Mouse (Mus musculus) urinary bladder, adult 2 months (tissue): ENCODE results near the gene Ldb2. TPM values are rescaled to one million over a fixed set of nuclear protein-coding genes. Genes with fewer than 3 reads are reported as not detected.

Source experiments
- DNase-seq: peaks from one replicate; pipeline ENCODE4 v3.0.0; 2022; ENCODE audit warnings: low spot score
- polyA plus RNA-seq: library from polyadenylated mRNA; depleted of rRNA; stranded (reverse); fragments of >200 nt; gene quantifications from 2 replicates; pipeline ENCODE4 v1.2.3, GENCODE M21; 2012

The Ldb2 gene
- polyA plus RNA-seq, 1 experiment = 8.6 TPM

DNA sequence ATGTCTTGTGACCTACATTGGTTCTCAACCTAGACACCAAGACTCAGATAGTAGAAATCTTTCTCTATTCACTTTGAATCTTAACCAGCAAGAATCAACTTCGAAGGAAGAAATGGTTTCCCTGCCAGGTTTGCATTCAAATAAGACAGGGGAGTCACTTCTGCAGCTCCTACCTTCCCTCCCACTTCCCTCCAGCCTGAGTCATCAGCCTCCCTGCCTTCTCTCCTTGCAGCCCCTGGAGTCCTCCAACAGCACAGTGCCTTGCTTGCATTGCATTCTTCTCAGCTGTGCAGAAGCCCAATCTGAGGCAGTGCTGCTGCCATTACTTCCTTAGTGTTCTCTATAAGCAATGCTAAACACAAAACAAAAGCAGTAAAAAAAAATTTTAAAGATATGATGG lies 79.6 kb downstream of the Ldb2 start:
- no peak for DNase-seq

DNA sequence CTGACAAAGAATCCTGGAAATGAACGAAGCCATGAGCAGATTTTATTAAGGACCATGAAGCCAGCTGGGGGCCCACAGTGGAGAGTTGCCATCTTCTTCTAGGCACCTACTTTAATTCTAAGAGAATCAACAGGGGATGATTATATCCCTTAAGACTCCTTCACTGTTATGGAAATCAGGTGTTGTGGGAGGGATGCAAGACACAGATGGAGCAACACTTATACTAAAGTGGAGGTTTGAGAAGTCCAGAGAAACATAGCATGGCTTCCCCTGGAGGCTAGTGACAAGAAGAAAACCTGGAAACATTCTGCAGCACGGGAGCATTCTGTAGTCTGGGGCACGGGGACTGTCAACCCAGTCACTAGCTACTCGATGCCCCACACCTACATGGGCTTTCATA lies 85.0 kb downstream of the Ldb2 start:
- no peak for DNase-seq

DNA sequence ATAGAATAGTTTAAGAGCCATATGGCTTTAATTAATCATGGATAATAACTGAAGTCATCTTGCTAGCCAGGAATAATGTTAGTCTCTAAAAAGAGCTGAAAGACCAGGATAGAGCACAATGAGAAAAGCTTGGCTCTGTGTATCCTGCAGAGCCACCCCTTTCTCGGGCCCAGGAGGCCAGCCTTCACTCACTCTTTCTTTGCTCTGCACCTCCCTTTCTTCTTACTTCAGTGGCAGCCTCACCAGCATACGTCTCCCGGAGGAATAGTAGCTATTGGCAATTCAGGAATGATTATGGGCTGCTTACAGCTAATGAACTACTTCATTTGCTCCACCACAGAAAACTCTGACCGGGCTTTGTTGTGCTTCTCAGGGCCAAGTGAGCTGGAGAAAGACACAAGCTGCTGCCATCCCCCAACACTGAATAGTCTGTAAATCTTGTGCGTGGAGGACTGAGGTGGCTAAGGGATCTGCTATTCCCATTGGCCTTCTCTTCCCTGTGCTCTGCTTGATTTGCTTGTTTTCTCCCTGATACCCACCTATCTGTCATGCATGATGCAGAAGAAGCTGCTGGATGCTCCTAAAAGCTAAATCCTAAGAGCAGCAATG lies 86.2 kb downstream of the Ldb2 start:
- no peak for DNase-seq

DNA sequence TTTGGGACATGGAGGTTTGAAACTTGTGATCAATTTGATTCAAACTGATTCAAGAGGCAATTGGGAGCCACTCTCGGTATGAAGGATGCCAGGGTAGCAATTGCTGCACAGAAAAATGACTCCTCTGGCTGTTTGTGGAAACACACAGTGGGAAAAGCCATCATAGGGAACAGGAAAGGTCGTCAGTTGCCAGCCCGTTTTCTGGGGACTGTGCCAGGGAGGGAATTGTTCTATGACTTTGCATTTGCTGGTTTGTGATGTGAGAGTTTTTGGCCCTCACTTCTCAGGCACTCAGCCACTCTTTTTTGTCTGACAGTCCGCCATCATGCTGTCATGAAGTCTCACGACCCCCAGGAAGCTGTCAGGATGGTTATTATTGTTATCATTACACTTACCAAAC lies 88.3 kb downstream of the Ldb2 start:
- no peak for DNase-seq

DNA sequence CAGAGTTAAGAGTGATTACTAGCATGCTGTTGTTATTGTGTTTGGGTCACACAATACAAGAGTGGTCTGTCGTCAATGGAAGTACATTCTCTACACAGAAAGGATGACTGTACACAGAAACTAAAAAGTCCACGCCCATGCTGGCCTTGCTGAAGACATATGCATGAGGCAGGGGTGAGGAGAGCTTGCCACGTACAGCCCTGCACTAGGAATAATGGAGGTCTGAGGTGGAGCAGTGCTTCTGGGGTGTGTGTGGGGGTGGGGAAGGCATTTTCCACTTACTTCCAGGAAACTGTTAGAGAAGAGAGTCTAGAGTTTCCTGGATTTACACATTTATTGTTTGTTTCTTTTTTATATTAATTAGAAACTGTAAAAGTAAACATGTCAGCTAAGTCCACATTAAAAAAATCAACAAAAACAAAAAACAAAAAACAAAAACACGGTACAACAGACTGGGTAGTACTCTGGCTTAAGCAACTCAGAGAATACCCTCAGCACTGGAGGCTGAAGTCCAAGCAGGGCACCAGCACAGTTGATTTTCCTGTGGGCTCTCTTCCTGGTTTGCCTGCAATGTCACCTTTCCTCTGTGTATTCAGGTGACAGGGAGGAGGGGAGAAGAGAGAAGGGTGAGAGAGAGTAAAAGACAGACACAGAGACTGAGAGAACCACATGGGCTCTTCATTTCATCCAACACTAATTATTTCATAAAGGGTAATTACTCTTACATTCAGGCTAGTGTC lies 89.2 kb downstream of the Ldb2 start:
- DNase-seq = no peak

DNA sequence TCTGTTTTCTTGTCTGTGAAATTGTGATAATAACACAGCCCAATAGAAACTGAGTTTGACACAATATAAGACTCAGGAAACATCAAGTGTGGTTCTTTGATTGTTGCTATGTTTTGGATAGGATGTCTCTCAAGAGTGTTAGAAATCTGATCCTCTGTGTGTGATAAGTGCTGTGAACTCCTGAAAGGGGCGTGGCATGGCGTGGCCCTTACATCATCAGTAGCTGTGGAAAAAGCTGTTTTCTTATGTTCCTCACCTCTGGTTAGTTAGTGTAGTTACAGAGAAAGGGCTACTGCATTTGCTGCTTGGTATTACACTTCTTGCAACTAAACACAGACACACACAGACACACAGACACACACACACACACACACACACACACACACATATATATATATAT lies 90.2 kb downstream of the Ldb2 start:
- DNase-seq = no peak

DNA sequence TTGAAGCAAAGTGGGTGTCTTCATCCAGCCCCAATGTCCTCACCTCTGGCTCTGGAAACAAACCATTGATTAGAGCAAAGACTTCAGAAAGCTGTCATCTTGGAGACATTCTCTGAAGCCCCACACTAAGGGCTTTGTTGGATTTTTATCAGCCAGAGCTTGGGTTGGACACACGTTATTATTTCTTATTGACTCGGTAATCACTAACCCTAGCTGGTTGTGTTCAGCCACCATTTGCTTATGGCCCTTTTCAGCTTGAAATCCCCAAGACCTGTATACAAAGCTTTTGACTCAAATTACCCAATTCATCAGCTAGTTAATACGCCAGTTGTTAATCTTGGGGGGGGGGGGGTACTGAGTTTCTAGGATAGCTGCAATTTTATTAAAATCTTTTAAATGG lies 91.5 kb downstream of the Ldb2 start:
- no peak for DNase-seq

DNA sequence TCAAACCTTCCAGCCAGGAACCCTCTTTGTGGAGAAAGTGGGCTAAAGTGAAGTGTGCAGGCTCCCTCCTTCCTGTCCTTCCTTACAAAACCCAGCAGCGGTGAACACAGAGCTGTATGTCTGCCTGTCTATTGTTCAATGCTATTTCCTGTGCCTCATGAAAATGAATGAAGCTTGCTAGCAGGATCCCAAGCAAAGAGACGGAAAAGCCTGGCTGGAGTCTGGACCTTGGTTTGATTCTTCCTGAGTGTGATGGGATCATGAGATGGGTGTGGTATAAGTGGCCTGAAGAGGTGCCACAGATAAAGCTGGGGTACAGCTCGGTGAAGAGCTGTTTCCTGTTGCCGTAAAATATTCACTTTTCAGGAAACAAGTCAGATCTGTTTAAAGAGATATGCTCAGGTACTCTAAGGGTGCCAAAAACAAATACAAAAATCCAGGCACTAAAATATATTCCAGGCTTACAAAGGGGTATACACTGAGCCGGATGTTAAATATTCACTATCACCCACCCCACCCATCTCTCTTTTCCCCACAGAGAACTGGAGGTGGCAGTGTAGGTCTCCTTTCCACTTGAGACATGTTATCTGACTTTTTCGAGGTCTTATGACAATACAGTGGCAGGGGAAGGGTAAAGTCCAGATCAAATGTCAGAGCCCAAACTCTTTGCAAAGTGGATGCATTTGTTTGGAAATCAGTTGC lies 92.3 kb downstream of the Ldb2 start:
- DNase-seq = no peak

DNA sequence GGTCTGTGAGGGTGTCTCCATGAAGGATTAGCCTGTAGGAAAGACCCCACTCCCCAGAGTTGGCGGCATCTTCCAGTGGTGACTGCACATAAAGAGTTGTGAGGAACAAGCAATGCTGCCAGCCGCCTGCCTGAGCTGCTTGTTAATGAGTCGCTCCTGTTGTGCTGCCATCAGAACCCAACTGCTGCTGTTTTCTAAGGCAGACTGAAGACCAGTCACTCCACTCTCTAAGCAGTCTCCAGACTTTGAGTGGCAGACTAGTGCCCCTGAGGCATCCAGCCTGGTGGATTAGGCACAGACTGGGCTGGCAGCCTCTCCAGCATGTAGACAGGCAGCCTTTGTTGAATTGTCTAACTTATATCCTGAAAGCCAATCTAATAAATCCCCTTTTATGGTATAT lies 101.5 kb downstream of the Ldb2 start:
- DNase-seq = no peak

DNA sequence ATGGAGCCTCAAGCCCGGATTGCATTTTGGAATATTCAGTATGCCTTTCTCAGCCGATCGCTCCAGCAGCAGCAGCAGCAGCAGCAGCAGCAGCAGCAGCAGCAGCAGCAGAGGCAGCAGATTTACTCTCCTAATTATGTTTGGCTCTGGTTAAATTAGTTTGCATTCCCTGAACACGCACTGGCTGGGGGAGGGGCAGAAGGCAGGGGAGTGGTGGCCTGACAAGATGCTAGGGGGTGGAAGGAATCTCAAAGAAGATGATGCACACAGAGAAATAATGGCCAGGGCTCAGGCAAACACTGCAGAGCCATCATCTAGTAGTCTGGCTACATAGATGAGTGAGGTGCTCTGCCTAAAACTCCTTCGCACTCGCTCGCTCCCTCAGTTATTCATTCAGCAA lies 102.9 kb downstream of the Ldb2 start:
- DNase-seq = no peak

DNA sequence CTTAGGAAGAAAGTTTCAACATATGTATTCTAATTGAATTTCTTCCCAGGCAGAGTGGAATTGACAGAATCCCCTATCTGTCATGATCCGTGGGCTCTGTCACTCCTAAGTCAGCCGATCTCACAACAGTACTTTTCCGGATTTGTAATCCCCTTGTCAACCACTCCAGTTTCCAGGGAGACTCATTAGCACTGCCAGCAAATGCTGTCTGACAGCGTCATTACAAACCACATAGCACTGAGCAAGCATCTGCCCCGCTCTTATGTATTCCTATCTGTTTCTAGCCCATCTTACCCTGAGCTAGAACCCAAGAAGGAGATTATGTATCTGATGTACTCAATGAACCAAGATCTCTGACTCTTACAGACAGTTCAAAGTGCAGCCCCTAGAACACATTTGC lies 105.8 kb downstream of the Ldb2 start:
- no peak for DNase-seq

DNA sequence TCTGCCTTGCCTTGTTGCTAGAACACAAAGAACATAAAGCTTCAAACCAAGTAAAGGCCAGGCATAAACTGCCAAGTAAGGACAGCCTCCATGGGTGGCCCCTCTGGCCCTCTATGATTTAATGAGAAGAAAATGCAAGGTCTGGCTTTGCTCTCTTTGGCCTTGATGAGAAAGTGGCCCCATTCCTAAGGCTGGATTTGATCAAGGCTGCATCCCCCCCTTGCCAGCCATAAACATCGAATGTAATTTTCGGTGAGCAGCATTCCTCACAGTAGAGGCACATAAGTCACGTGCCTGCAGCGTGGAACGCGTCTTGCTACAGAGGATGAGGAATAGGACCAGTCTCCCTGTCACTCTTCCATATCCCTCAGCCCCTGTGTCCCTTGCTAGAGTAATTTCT lies 113.1 kb downstream of the Ldb2 start:
- DNase-seq = no peak

DNA sequence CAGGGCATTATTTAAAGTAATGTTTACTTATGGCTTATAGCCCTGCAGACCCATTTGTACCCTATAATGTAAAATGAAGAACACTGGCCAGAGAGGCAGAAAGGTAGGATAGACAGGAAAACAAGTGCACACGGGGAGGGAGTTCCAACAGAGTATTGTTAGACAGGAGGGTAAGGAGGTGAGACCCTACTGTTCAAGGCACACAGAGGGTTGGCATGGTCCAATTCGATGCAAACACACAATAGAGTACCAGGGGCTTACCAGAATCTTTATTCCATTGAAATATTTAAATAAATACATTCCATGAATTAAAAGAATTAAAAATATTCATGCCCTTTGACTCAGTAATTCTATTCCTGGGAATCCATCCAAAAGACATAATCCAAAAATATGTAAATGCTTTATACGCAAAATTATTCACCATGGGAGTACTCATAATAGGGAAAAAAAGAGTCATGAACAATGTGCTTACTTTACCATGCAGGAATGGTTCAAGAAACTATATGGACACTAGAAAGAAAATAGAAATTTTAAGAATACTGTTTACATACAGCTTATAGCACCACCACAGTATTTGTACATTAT lies 118.3 kb downstream of the Ldb2 start:
- DNase-seq = no peak

DNA sequence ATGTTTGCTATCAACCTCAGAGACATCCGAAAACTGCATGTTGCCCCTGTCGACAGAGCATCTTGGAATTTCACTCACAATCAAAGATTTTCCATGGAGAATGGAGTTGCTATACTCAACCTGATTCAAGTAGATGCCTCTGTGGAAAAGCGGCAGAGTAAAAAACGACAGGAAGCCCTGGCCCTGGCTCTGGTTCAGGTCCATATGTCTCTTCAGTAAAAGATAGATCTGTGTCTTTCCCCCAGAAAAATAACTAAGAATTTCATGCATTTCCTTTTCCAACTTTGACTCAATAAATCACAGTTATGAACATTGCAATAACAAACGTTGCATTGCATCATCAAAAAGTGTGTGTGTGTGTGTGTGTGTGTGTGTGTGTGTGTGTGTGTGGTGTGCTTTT lies 121.7 kb downstream of the Ldb2 start:
- no peak for DNase-seq

DNA sequence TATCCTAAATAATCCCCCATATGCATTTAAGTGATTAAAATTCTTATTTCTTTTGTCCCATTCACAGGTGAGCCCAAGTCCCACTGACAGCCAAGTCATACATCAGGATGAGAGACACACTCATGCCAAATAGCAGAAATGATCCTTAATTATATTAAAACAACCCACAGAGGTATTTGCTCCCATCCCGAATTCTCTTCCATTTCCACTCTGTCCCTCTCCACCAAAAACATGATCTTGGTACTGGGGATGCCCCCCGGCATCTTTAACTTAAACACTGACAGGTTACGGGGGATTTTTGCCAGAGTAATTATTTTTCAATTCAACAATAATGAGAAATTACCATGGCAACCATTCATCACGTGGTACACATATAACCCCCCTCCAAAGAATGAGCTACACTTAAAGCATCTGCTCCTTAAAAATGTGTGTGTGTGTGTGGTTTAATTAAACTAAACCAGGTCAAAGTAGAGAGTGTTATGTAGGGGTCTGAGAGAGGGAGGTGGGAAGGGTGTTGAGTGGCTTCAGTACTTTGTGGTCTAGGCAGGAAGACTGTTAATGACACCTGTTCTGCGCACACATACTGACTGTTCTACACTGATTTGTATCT lies 123.2 kb downstream of the Ldb2 start:
- DNase-seq = no peak

DNA sequence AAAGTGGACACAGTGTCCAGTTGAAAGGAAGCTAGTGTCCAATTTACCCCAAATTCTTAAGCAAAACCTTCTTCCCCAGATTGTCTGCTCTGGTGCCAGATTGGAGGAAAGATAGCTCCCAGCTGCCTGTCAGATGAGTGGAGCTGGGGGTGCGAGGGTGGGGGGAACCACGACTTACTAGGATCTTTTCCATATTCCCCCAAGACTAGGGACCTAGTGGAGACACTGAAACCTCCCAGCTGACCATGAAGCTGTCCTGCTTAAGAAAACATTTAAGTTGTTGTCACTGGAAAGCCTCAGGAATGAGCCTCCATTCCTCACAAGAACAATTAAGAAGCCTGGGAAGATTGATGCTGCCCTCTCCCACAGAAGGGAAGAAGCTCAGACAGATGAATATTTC lies 129.1 kb downstream of the Ldb2 start:
- no peak for DNase-seq

DNA sequence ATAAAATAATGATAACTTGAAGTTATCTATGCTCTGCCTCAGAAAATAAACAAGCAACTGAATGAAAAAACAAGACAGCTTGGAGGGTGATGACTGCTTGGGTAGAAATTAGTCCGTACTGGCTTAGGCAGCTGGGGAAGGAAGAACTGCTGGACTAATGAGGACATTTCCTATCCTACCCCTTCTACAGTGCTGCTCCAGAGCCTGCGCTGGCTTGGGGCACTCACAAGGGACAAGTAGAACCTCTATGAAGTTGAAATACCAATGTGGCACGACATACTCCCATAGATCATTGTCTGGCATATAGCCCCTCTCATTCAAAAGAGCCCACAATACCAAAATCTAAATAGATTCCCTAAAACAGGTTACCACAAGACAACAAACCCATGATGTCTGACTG lies 131.6 kb downstream of the Ldb2 start:
- no peak for DNase-seq

DNA sequence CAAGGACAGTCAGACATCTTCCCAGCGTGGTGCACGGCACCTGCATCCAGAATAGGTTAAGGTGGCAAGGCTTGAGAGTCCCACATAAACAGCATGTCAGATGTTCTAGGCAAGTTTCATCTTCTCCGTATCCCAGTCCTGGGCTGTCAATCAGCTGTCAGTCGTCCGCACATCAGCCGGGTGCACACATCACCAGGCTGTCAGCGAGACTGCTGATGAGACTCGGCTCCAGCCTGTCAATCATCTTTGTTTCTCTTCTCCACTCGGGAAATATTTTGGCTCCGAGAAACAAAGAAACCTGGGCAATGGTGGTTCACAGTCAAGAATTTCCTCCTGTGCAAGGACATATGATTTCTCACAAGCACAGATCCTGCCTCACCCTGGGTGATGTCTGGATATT lies 132.1 kb downstream of the Ldb2 start:
- no peak for DNase-seq

DNA sequence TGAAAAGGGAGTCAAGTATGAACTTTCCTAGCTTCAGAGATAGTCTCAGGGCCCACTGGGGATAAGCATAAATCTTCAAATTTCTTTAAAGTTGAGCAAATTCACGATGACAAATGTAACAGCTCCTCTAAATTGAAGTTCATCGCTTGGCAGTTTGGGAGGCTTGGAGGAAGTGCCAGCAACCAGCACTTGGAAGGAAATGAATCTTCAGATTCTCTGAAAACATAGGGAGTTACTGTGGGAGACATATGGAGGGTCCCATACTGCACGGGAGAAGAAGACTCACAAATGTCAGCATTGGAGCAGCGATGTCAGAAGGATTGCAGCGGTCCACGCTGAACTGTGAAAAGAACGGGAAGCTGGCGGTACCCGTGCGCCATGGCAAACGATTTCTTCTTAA lies 139.8 kb downstream of the Ldb2 start:
- DNase-seq = no peak

DNA sequence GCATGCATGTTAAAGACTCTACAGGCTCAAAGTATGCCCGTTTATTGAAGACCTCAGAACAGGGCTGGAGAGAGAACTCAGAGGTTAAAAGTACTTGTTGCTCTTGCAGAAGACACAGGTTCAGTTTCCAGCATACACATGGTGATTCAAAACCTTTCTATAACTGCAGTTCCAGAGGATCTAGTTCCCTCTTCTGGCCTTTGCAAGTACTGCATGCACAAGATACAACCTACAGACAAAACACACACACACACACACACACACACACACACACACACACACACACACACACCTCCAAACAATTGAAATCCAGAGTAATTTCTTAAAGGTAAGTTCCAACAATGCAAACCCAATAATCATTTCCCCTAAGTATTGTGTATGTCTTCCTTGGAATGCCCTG lies 142.8 kb downstream of the Ldb2 start:
- DNase-seq = no peak

DNA sequence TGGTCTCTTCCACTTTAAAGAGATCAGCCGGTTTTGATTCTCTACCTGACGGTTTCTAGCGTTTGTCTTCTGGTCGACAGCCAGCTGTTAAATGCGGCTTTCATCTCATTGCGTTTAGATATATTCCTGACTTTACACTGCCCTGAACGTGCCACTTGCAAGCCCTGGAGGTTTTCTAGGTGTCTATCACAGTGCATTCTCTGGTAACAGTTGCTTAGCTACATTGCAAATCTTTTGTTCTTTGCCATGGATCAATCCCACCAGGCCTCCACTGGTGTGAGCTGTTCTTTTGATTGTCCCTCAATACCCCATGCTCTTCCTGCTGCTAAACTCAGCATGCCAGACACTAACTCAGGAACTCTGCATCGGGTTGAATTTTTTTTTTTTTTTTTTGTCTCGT lies 145.1 kb downstream of the Ldb2 start:
- DNase-seq = no peak

DNA sequence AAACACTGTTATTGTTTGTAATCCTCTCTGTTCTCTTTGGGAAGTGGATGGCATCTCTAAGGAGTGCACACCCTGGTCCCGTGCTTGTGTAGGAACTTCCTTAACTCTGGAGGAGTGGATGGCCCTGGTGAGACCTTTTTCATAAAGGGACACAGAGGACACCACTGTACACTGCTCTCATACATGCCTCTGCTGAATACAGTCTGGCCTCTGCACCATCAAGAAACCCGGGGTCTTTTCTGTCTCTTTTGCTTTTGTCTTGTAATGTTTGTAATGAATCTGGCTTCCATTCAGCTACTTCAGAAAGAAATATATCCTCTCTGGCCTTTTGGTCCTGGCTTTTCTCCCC lies 152.7 kb downstream of the Ldb2 start:
- DNase-seq = no peak
